Mouse (Mus musculus): ENCODE results near the gene Itgb1bp2. TPM values are rescaled to one million over a fixed set of nuclear protein-coding genes. Genes with fewer than 3 reads are reported as not detected.

The Itgb1bp2 gene
- polyA plus RNA-seq, 1 experiment, result 3.3 TPM

GRCm38 (mm10) chrX:101451591-101451990, 2.7 kb downstream of the Itgb1bp2 start:
- DNase-seq (ENCODE audit: low read depth), result no peak
- TF ChIP-seq CTCF (IDR thresholded peaks at IDR 0.05; ENCODE audit: borderline replicate concordance, extremely low read depth, insufficient read depth, insufficient read length) (no peak), POLR2A (IDR thresholded peaks at IDR 0.05; ENCODE audit: borderline replicate concordance, extremely low read depth, insufficient read depth, insufficient read length, poor library complexity, severe bottlenecking) (no peak)

GRCm38 (mm10) chrX:101472202-101472601, 23.3 kb downstream of the Itgb1bp2 start:
- TF ChIP-seq POLR2A (IDR thresholded peaks at IDR 0.05; ENCODE audit: borderline replicate concordance, extremely low read depth, insufficient read depth, insufficient read length, poor library complexity, severe bottlenecking) (no peak), CTCF (IDR thresholded peaks at IDR 0.05; ENCODE audit: borderline replicate concordance, extremely low read depth, insufficient read depth, insufficient read length) (no peak)
- no peak for DNase-seq (ENCODE audit: low read depth)

GRCm38 (mm10) chrX:101481604-101482350, 32.9 kb downstream of the Itgb1bp2 start:
- TF ChIP-seq POLR2A (IDR thresholded peaks at IDR 0.05; ENCODE audit: borderline replicate concordance, extremely low read depth, insufficient read depth, insufficient read length, poor library complexity, severe bottlenecking) (no peak), CTCF (IDR thresholded peaks at IDR 0.05; ENCODE audit: borderline replicate concordance, extremely low read depth, insufficient read depth, insufficient read length) (no peak)
- no peak for DNase-seq (ENCODE audit: low read depth)

- DNase-seq (ENCODE audit: low read depth), result peak; percentile 82
- peak; percentile 82 for TF ChIP-seq CTCF (IDR thresholded peaks at IDR 0.05; ENCODE audit: borderline replicate concordance, extremely low read depth, insufficient read depth, insufficient read length)
Observed at GRCm38 (mm10) chrX:101486487-101487152, 37.7 kb downstream of the Itgb1bp2 start.

Other genes with a start within 250 kb of the Itgb1bp2 start
- gene Snx12, start 226.5 kb upstream of the Itgb1bp2 start, polyA plus RNA-seq (2012; rRNA removed), result 40.8 and 48.7 TPM in 2 replicates
- 12.7 and 14.7 TPM in 2 replicates for gene Foxo4, start 194.6 kb upstream of the Itgb1bp2 start, polyA plus RNA-seq (2012; rRNA removed)
- not detected in 2 replicates for gene Gm614, start 185.1 kb upstream of the Itgb1bp2 start, polyA plus RNA-seq (2012; rRNA removed)
- 4.1 and 5.9 TPM in 2 replicates for gene Il2rg, start 180.8 kb upstream of the Itgb1bp2 start, polyA plus RNA-seq (2012; rRNA removed)
- not detected in 2 replicates for gene Gm20489, start 180.1 kb upstream of the Itgb1bp2 start, polyA plus RNA-seq (2012; rRNA removed)
- 63.6 and 77.3 TPM in 2 replicates for gene Med12, start 175.1 kb upstream of the Itgb1bp2 start, polyA plus RNA-seq (2012; rRNA removed)
- gene Nlgn3, start 149.9 kb upstream of the Itgb1bp2 start, polyA plus RNA-seq (2012; rRNA removed), result 35.0 and 54.4 TPM in 2 replicates
- gene Gjb1, start 72.7 kb upstream of the Itgb1bp2 start, polyA plus RNA-seq (2012; rRNA removed), result 0.33 and 0.66 TPM in 2 replicates
- gene Zmym3, start 28.2 kb upstream of the Itgb1bp2 start, polyA plus RNA-seq (2012; rRNA removed), result 178 and 190 TPM in 2 replicates
- gene Nono, start 19.8 kb upstream of the Itgb1bp2 start, polyA plus RNA-seq (2012; rRNA removed), result 419 and 430 TPM in 2 replicates
- 18.9 and 36.1 TPM in 2 replicates for gene Taf1, start 83.6 kb downstream of the Itgb1bp2 start, polyA plus RNA-seq (2012; rRNA removed)
- 339 and 474 TPM in 2 replicates for gene Ogt, start 191.0 kb downstream of the Itgb1bp2 start, polyA plus RNA-seq (2012; rRNA removed)

Data from brain, embryonic 14.5 days (tissue).